Mouse (Mus musculus) brain, embryonic 18.5 days (tissue): Measurements from ENCODE around the gene Nova1.
A peak's percentile ranks its signal among the peaks of the same experiment; 100 is the strongest.

Experiments
- DNase-seq: peaks from one replicate; pipeline ENCODE4 v3.0.0-alpha.2; 2012; ENCODE audit warnings: low read depth, low spot score

Nova1 gene

GRCm38 (mm10) chr12:46676341-46676740 is 142.4 kb downstream of the Nova1 start:
- DNase-seq, result peak; percentile 20

GRCm38 (mm10) chr12:46666706-46667105 is 152.0 kb downstream of the Nova1 start:
- DNase-seq, result peak; percentile 18

- peak; percentile 40 for DNase-seq
These were observed 172.6 kb downstream of the Nova1 start for GRCm38 (mm10) chr12:46646139-46646611.

- DNase-seq, result no peak
These were observed 173.3 kb downstream of the Nova1 start for GRCm38 (mm10) chr12:46645365-46645962.
